Comparison of ENCODE assay signal across 8 mouse cellular contexts in the genomic region with DNA sequence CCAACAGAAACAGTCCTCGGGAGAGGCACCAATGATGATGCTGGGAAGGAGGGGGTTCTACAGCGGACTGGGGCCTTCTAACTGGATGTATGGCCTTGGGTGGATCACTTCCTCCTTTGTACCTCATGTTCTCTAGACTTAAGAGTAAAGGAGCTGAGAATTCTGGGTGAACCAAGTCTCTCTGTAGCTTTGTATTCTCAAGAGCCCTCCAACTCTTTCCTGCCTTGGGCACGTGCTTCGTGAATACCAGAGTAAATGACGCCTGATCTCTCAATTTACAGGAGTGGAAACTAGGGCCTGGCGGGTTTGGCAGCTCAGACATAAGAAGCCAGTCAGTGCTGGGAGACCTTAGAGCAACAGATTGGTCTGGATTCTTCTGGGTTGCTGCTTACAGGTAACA. TPM values are rescaled to one million over a fixed set of nuclear protein-coding genes. Genes with fewer than 3 reads are reported as not detected.
DNase-seq lines count a peak whose midpoint lies in the region; ATAC-seq and TF ChIP-seq lines count a peak whose summit lies in the region.

No protein-coding gene starts in this region.

- peak overlapping the region; percentile 82; the same call in 1 of the 2 replicates for H3K27ac ChIP-seq in testis, adult 2 months (ENCODE audit: control insufficient read depth, insufficient read depth, low read depth, low read length)
- H3K27ac ChIP-seq in hindbrain, embryonic 14.5 days: no peak overlapping the region
- H3K27ac ChIP-seq in midbrain, embryonic 10.5 days (replicated peaks): peak overlapping the region; percentile 88

- 37% methylated on average over 6 of the region's 6 CpGs for WGBS in hindbrain, embryonic 14.5 days
- WGBS in midbrain, embryonic 10.5 days: 34% methylated on average over 6 of the region's 6 CpGs

- no peak for TF ChIP-seq POLR2A in testis, adult 2 months (IDR thresholded peaks at IDR 0.05; ENCODE audit: control insufficient read depth, low read depth, low read length)

- no peaks in the 10 kb centered on the region for H3K36me3 ChIP-seq in testis, adult 2 months (ENCODE audit: control insufficient read depth, insufficient read depth, low read length)
- peaks cover 31% of the 10 kb centered on the region for H3K36me3 ChIP-seq in hindbrain, embryonic 14.5 days (replicated peaks; ENCODE audit: control insufficient read depth, insufficient read depth)
- H3K36me3 ChIP-seq in midbrain, embryonic 10.5 days: peaks cover 54% of the 10 kb centered on the region

- TF ChIP-seq CTCF in testis, adult 2 months (IDR thresholded peaks at IDR 0.05; ENCODE audit: control insufficient read depth, insufficient read depth, insufficient replicate concordance, low read depth, low read length): no peak

- H3K4me1 ChIP-seq in testis, adult 2 months (ENCODE audit: control insufficient read depth, insufficient read depth, low read length): peaks cover 12% of the 10 kb centered on the region
- H3K4me1 ChIP-seq in hindbrain, embryonic 14.5 days (replicated peaks; ENCODE audit: control insufficient read depth, insufficient read depth, low read length): peaks cover 26% of the 10 kb centered on the region
- peaks cover 41% of the 10 kb centered on the region for H3K4me1 ChIP-seq in midbrain, embryonic 10.5 days

- peak overlapping the region; percentile 86 for H3K4me3 ChIP-seq in testis, adult 2 months (ENCODE audit: control insufficient read depth, low read depth, low read length)
- H3K4me3 ChIP-seq in hindbrain, embryonic 14.5 days (replicated peaks; ENCODE audit: low read length): peak overlapping the region; percentile 88
- peak overlapping the region; percentile 90 for H3K4me3 ChIP-seq in midbrain, embryonic 10.5 days

- no peak for ATAC-seq in hindbrain, embryonic 14.5 days (ENCODE audit: low FRiP score)

- peak; percentile 47 to 68 for DNase-seq in adrenal gland, adult (ENCODE audit: inconsistent age in 2 of 2, low spot score in 1 of 2)
- no peak for DNase-seq in adrenal gland, postnatal 4 days (ENCODE audit: low spot score in 2 of 2)
- no peak for DNase-seq in testis, postnatal 10 days (ENCODE audit: low spot score)
- DNase-seq in hindbrain, embryonic 14.5 days (ENCODE audit: low spot score): no peak
- DNase-seq in midbrain, embryonic 10.5 days (ENCODE audit: low spot score): peak; percentile 22
- no peak for DNase-seq in right cerebral cortex, postnatal 25 days
- DNase-seq in gastrocnemius, adult 18-20 months (ENCODE audit: low spot score): no peak

- no peaks in the 10 kb centered on the region for H3K27me3 ChIP-seq in testis, adult 2 months (ENCODE audit: control insufficient read depth, insufficient read depth, low read length)
- no peaks in the 10 kb centered on the region for H3K27me3 ChIP-seq in hindbrain, embryonic 14.5 days (ENCODE audit: control insufficient read depth, insufficient read depth, low read length)
- no peaks in the 10 kb centered on the region for H3K27me3 ChIP-seq in midbrain, embryonic 10.5 days (ENCODE audit: low read depth, poor library complexity, severe bottlenecking)

- no peaks in the 10 kb centered on the region for H3K9me3 ChIP-seq in hindbrain, embryonic 14.5 days (ENCODE audit: control insufficient read depth, low read length)
- H3K9me3 ChIP-seq in midbrain, embryonic 10.5 days (replicated peaks): no peaks in the 10 kb centered on the region

- H3K9ac ChIP-seq in hindbrain, embryonic 14.5 days: peak overlapping the region; percentile 91

- peak overlapping the region; percentile 87 for H3K4me2 ChIP-seq in hindbrain, embryonic 14.5 days (replicated peaks)

RNA-seq across cellular contexts. Expression of gene Chchd4, which starts 1.0 kb away (rescaled TPM):
- 10 to 100 TPM; 17.0 to 17.6 TPM for total RNA-seq in adrenal gland, postnatal 4 days (2021)
- polyA plus RNA-seq in testis, adult 2 months (2012; rRNA removed): 4.1 TPM in 2 replicates
- 36.3 and 37.4 TPM in 2 replicates for polyA plus RNA-seq in hindbrain, embryonic 14.5 days (2014; fragmentation: Nextera tagmentation; extraction: Ambion mirVana)
- polyA plus RNA-seq in midbrain, embryonic 10.5 days (2016; fragmentation: Nextera tagmentation; extraction: Ambion mirVana): 30.7 and 34.3 TPM in 2 replicates
- 10 to 100 TPM in 1 of 2 experiments, 1 to 10 TPM in 1; 8.9 to 10.7 TPM for total RNA-seq in gastrocnemius, adult 18-20 months (2021)

RNA-seq across cellular contexts. Expression of gene Tmem43, which starts 1.2 kb away (rescaled TPM):
- 10 to 100 TPM; 40.6 to 42.4 TPM for total RNA-seq in adrenal gland, postnatal 4 days (2021)
- 5.8 and 6.1 TPM in 2 replicates for polyA plus RNA-seq in testis, adult 2 months (2012; rRNA removed)
- 45.5 and 55.0 TPM in 2 replicates for polyA plus RNA-seq in hindbrain, embryonic 14.5 days (2014; fragmentation: Nextera tagmentation; extraction: Ambion mirVana)
- 72.0 and 74.8 TPM in 2 replicates for polyA plus RNA-seq in midbrain, embryonic 10.5 days (2016; fragmentation: Nextera tagmentation; extraction: Ambion mirVana)
- total RNA-seq in gastrocnemius, adult 18-20 months (2021): 10 to 100 TPM; 23.2 to 27.0 TPM

RNA-seq across cellular contexts. Expression of gene Xpc, which starts 43.4 kb away (rescaled TPM):
- total RNA-seq in adrenal gland, postnatal 4 days (2021): 10 to 100 TPM; 21.8 to 23.0 TPM
- polyA plus RNA-seq in testis, adult 2 months (2012; rRNA removed): 3.2 and 3.4 TPM in 2 replicates
- 17.2 and 17.7 TPM in 2 replicates for polyA plus RNA-seq in hindbrain, embryonic 14.5 days (2014; fragmentation: Nextera tagmentation; extraction: Ambion mirVana)
- polyA plus RNA-seq in midbrain, embryonic 10.5 days (2016; fragmentation: Nextera tagmentation; extraction: Ambion mirVana): 22.8 and 24.3 TPM in 2 replicates
- 1 to 10 TPM; 8.1 to 9.0 TPM for total RNA-seq in gastrocnemius, adult 18-20 months (2021)

RNA-seq across cellular contexts. Expression of gene Lsm3, which starts 43.4 kb away (rescaled TPM):
- total RNA-seq in adrenal gland, postnatal 4 days (2021): 10 to 100 TPM; 58.6 to 62.8 TPM
- 27.7 and 34.6 TPM in 2 replicates for polyA plus RNA-seq in testis, adult 2 months (2012; rRNA removed)
- 152 and 165 TPM in 2 replicates for polyA plus RNA-seq in hindbrain, embryonic 14.5 days (2014; fragmentation: Nextera tagmentation; extraction: Ambion mirVana)
- 341 and 391 TPM in 2 replicates for polyA plus RNA-seq in midbrain, embryonic 10.5 days (2016; fragmentation: Nextera tagmentation; extraction: Ambion mirVana)
- 10 to 100 TPM; 26.4 to 31.0 TPM for total RNA-seq in gastrocnemius, adult 18-20 months (2021)

Comparison
In these comparisons a context has a peak if more than half of its experiments do, and no peak if none do; other contexts are left out.
1. DNase-seq: peak in adrenal gland, adult (2 of 2) and midbrain, embryonic 10.5 days (single experiment); none in adrenal gland, postnatal 4 days (0 of 2), testis, postnatal 10 days (single experiment), hindbrain, embryonic 14.5 days (single experiment), right cerebral cortex, postnatal 25 days (single experiment) and gastrocnemius, adult 18-20 months (single experiment).
2. Peak in every context shown above with its lines, with median percentiles within 50 percentile points of each other: H3K4me3 ChIP-seq.